Mouse (Mus musculus): ENCODE data around the gene Usp20. TPM values are rescaled to one million over a fixed set of nuclear protein-coding genes. Genes with fewer than 3 reads are reported as not detected.

Usp20 gene
- polyA plus RNA-seq, 1 experiment from 2014 or later: 19.0 TPM

DNA sequence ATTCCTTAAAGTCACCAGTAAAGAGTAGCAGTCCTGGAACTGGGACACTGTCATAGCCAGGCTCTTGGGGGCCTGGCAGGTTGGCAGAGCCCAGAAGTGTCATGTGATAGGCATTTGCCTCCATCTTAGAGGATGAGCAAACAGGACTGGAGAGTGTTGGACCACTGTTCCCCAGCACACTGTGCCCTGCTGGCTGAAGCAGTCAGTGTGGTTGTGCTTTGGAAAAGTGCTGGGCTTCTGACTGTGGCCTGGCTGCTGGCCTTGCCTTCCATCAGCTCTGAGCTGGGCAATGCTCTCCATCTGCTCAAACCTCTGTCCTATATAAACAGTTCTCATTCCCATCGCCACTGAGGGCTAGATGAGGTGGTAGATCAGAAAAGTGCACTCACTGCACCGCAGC, 38.1 kb downstream of the Usp20 start:
- H3K9me3 ChIP-seq: no peaks in the 10 kb centered on the region
- no peak for ATAC-seq (ENCODE audit: insufficient read depth, low FRiP score, low read depth)
- H3K27ac ChIP-seq: no peak overlapping the region
- no peaks in the 10 kb centered on the region for H3K27me3 ChIP-seq (replicated peaks)
- no peaks in the 10 kb centered on the region for H3K4me1 ChIP-seq
- H3K36me3 ChIP-seq: no peaks in the 10 kb centered on the region; the same call in 1 of the 2 replicates
- no peak overlapping the region for H3K4me2 ChIP-seq
- no peak overlapping the region for H3K4me3 ChIP-seq (replicated peaks)
- 75% methylated on average over 2 of the region's 2 CpGs for WGBS
- no peak overlapping the region for H3K9ac ChIP-seq

DNA sequence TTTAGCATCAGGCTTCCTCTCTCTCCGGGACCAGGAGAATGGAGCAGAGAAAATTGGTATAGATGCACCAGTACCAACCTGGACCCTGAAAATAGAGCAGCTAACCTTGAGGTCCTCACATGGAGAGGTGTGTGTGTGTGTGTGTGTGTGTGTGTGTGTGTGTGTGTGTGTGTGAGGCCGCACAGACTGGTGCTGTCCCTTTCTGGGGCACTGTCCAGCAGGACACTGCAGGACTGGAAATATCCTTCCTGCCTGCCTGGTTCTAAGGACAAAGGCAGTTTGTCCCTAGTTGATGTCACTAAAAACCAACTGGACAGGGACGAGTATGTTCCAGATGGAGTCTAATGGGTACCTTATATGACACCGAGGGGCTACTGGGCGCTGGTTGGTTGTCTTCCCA, 41.9 kb downstream of the Usp20 start:
- Histone ChIP-seq H3K27me3 (replicated peaks) (no peaks in the 10 kb centered on the region), H3K4me1 (no peaks in the 10 kb centered on the region), H3K9ac (no peak overlapping the region), H3K36me3 (peaks cover 15% of the 10 kb centered on the region; the same call in 1 of the 2 replicates), H3K27ac (no peak overlapping the region), H3K9me3 (no peaks in the 10 kb centered on the region), H3K4me3 (replicated peaks) (no peak overlapping the region), H3K4me2 (no peak overlapping the region)
- no peak for ATAC-seq (ENCODE audit: insufficient read depth, low FRiP score, low read depth)
- 68% methylated on average over 5 of the region's 5 CpGs for WGBS

DNA sequence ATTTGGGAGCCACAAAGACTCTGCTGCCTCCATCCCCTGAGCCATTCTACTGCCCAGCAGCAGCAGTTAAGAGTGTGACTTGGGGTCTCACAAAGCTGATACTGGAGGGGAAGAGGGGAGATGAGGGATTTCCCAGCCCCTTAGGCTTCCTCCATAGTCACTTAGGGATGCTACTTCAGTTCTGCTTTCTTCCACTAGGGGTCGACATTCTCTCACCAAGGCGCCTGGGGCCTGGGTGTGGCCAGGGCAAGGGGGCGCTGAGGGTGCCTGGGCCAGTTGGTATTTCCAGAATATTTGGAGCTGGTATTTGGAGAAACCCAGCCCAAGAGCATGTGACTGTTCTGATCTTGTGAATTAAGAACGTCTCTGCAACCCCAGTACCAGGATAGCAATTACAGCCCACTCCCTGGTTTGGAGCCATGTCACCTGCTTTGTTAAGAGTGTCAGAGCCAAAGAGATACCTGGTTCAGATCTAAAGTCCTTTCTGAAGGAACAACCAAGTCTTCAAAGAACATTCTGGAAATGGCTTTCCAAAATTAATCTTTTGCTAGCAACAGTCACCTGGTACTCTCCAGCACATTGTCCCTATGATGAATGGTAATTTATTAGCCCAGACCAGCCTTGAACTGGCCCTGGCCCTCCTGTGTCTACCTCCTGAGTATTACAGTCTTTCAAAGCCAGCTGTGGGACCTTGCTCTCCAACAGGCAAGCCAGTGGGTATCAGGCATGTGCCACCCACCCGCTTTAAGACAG, 42.7 kb downstream of the Usp20 start:
- H3K36me3 ChIP-seq: peaks cover 15% of the 10 kb centered on the region; the same call in 1 of the 2 replicates
- ATAC-seq (ENCODE audit: insufficient read depth, low FRiP score, low read depth): no peak
- H3K27ac ChIP-seq: no peak overlapping the region
- H3K9ac ChIP-seq: no peak overlapping the region
- no peak overlapping the region for H3K4me2 ChIP-seq
- WGBS: 25% methylated on average over 5 of the region's 5 CpGs
- no peak overlapping the region for H3K4me3 ChIP-seq (replicated peaks)
- H3K4me1 ChIP-seq: no peaks in the 10 kb centered on the region
- no peaks in the 10 kb centered on the region for H3K27me3 ChIP-seq (replicated peaks)
- no peaks in the 10 kb centered on the region for H3K9me3 ChIP-seq

DNA sequence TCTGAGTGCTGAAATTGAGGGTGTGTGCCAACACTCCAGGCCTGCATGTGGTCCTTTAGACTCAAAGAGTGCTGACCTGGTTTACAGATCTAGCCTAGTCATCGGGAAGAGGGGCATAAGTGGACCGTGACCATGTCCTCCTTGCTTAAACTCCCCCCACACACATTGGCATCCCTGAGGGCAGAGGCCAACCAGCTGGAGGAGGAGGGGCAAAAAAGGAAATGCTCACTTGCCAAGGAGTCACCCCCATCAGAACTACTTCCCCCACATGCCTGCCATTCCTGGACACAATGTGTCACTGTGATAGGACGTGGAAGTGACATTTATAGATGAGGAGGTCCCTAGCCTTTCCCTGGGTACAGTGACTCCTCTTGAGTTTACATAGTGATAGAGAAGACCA, 43.4 kb downstream of the Usp20 start:
- Histone ChIP-seq H3K4me2 (no peak overlapping the region), H3K9me3 (no peaks in the 10 kb centered on the region), H3K9ac (no peak overlapping the region), H3K4me1 (no peaks in the 10 kb centered on the region), H3K4me3 (replicated peaks) (no peak overlapping the region), H3K36me3 (peaks cover 15% of the 10 kb centered on the region; the same call in 1 of the 2 replicates), H3K27me3 (replicated peaks) (no peaks in the 10 kb centered on the region), H3K27ac (no peak overlapping the region)
- ATAC-seq (ENCODE audit: insufficient read depth, low FRiP score, low read depth): no peak
- WGBS: 75% methylated on average over 3 of the region's 3 CpGs

DNA sequence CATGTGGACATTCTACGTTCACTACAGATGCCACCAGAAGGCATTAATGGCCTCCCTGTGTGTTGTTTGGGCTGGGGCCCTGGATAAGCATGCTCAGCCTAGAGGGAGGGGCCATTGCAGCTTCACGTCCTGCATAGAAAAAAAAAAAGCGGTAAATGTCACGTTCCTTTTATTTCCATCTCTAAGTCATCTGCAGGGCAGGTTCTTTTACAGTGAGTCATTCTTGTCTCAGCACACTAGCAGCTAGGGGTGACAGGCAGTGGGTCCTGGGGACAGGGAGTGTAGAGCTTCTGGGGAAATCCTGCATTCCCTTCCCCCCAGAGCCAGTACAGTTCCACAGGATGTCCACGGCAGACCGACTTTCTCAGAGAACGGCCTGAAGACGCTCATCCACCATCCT, 44.6 kb downstream of the Usp20 start:
- no peak overlapping the region for H3K4me2 ChIP-seq
- H3K9me3 ChIP-seq: no peaks in the 10 kb centered on the region
- no peaks in the 10 kb centered on the region for H3K4me1 ChIP-seq
- WGBS: 52% methylated on average over 8 of the region's 8 CpGs
- no peak overlapping the region for H3K9ac ChIP-seq
- H3K27ac ChIP-seq: peak overlapping the region; percentile 52; the same call in 1 of the 2 replicates
- no peak for ATAC-seq (ENCODE audit: insufficient read depth, low FRiP score, low read depth)
- peaks cover 15% of the 10 kb centered on the region; the same call in 1 of the 2 replicates for H3K36me3 ChIP-seq
- H3K27me3 ChIP-seq (replicated peaks): no peaks in the 10 kb centered on the region
- no peak overlapping the region for H3K4me3 ChIP-seq (replicated peaks)

DNA sequence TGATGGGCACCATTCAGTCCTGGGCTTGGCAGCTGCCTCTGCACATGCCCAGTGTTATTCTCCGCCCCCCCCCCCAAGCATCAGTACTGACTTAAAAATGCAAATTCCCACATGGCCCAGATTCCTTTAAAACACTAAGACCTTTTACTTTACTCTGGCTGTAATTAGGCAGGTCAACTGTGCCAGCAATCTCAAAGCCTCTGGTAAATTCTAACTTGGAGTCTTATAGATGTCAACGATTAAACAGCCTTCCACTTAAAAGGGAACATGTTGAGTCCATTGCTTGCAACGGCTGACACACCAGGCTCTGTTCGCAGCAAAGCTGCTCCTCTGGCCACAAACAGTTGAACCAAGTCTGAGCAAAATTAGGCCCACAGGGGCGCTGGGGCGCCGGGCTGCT, 49.9 kb downstream of the Usp20 start:
- H3K9me3 ChIP-seq: no peaks in the 10 kb centered on the region
- H3K4me1 ChIP-seq: no peaks in the 10 kb centered on the region
- no peak overlapping the region for H3K4me2 ChIP-seq
- H3K4me3 ChIP-seq (replicated peaks): no peak overlapping the region
- H3K36me3 ChIP-seq: peaks cover 30% of the 10 kb centered on the region
- no peak overlapping the region for H3K9ac ChIP-seq
- no peak for ATAC-seq (ENCODE audit: insufficient read depth, low FRiP score, low read depth)
- no peaks in the 10 kb centered on the region for H3K27me3 ChIP-seq (replicated peaks)
- no peak overlapping the region for H3K27ac ChIP-seq
- WGBS: 92% methylated on average over 7 of the region's 7 CpGs

DNA sequence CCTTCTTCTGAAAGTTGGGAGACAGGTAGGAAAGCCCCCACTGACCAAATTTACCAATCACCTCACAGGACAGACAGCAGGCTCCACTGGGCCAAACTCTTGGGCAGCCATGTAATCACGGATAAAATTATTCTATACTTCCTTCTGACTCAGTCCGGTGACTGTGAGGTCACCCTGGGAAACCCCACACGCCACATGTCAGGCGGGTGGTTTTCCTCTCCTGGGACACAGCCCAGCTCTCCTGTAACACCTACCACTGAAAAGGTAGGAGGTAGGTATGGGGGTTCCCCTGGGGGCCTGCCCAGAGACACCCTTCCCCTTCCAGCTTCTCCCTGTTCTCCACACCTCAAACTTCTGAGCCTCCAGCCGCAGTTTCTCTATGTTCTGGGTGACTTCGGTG, 54.7 kb downstream of the Usp20 start:
- Histone ChIP-seq H3K9ac (no peak overlapping the region), H3K4me3 (replicated peaks) (no peak overlapping the region), H3K4me2 (no peak overlapping the region), H3K4me1 (no peaks in the 10 kb centered on the region), H3K27ac (no peak overlapping the region), H3K27me3 (replicated peaks) (no peaks in the 10 kb centered on the region), H3K36me3 (peaks cover 24% of the 10 kb centered on the region), H3K9me3 (no peaks in the 10 kb centered on the region)
- ATAC-seq (ENCODE audit: insufficient read depth, low FRiP score, low read depth): no peak
- WGBS: 94% methylated on average over 6 of the region's 6 CpGs

DNA sequence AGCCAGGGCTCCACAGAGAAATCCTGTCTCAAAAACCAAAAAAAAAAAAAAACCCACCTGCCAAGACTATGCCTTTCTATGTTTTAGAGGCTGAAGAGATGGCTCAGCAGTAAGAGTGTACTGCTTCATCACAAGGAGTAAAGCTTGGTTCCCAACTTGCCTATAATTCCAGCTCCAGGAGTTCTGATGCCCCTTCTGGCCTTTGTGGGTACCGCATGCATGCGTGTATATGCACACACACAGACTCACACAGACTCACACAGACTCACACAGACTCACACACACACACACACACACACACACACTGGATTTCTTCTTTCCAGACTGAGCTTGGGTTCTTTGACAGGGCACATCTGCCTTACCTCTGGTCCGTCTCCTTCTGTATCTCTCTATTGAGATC, 58.0 kb downstream of the Usp20 start:
- H3K4me1 ChIP-seq: 0 out of 2 replicates have a peak, but pooled peaks cover 4% of the 10 kb centered on the region
- H3K4me3 ChIP-seq (replicated peaks): no peak overlapping the region
- 97% methylated on average over 3 of the region's 3 CpGs for WGBS
- H3K9me3 ChIP-seq: no peaks in the 10 kb centered on the region
- H3K27ac ChIP-seq: no peak overlapping the region
- H3K27me3 ChIP-seq (replicated peaks): no peaks in the 10 kb centered on the region
- ATAC-seq (ENCODE audit: insufficient read depth, low FRiP score, low read depth): no peak
- peaks cover 19% of the 10 kb centered on the region for H3K36me3 ChIP-seq
- H3K9ac ChIP-seq: no peak overlapping the region
- H3K4me2 ChIP-seq: no peak overlapping the region

DNA sequence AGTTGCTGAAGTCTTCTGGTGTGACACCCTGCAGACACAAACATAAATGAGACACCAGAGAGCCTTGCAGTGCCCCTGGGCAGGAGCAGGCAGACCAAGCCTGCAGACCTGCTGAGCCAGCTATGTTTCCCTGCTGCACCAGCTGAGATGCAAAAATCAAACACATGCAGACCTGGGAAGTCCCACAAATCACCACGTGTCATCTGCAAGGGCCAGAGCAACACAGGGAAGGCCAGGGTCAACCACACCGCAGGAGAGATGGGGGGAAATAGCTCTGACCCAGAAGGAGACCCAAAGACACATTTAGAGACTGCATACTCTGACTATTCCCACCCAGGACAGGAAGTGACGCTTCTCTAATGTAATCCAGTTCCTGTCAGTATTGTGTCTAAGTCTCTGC, 58.4 kb downstream of the Usp20 start:
- ATAC-seq (ENCODE audit: insufficient read depth, low FRiP score, low read depth): no peak
- 84% methylated on average over 3 of the region's 3 CpGs for WGBS
- H3K9me3 ChIP-seq: no peaks in the 10 kb centered on the region
- H3K4me1 ChIP-seq: 0 out of 2 replicates have a peak, but pooled peaks cover 4% of the 10 kb centered on the region
- peaks cover 16% of the 10 kb centered on the region for H3K36me3 ChIP-seq
- H3K4me3 ChIP-seq (replicated peaks): no peak overlapping the region
- no peaks in the 10 kb centered on the region for H3K27me3 ChIP-seq (replicated peaks)
- H3K9ac ChIP-seq: no peak overlapping the region
- H3K4me2 ChIP-seq: no peak overlapping the region
- peak overlapping the region; percentile 75; the same call in 1 of the 2 replicates for H3K27ac ChIP-seq

DNA sequence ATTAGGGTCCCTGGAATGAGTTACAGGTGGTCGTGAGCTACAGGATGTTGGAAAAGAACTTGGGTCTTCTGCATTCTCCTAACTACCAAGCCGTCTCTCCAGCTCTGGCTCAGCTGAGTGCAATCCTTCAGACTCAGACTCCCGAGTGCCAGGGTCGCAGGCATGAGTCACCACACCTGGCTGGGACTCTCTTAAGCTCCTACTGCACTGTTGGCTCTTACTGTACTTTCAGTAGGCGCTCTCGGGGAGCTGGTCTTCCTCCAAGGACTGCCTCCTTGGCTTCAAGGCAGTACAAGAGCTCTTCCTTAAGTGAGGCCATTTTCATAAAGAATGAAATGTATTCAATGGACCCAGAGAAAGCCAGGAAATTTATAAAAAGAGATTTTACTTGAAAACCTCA, 59.3 kb downstream of the Usp20 start:
- H3K9me3 ChIP-seq: no peaks in the 10 kb centered on the region
- 70% methylated on average over 6 of the region's 6 CpGs for whole genome bisulfite sequencing
- H3K4me1 ChIP-seq: 0 out of 2 replicates have a peak, but pooled peaks cover 6% of the 10 kb centered on the region
- H3K4me3 ChIP-seq (replicated peaks): no peak overlapping the region
- no peak overlapping the region for H3K4me2 ChIP-seq
- peak overlapping the region; percentile 75; the same call in 1 of the 2 replicates for H3K27ac ChIP-seq
- ATAC-seq (ENCODE audit: insufficient read depth, low FRiP score, low read depth): no peak
- H3K27me3 ChIP-seq (replicated peaks): no peaks in the 10 kb centered on the region
- peaks cover 9% of the 10 kb centered on the region for H3K36me3 ChIP-seq
- H3K9ac ChIP-seq: no peak overlapping the region

DNA sequence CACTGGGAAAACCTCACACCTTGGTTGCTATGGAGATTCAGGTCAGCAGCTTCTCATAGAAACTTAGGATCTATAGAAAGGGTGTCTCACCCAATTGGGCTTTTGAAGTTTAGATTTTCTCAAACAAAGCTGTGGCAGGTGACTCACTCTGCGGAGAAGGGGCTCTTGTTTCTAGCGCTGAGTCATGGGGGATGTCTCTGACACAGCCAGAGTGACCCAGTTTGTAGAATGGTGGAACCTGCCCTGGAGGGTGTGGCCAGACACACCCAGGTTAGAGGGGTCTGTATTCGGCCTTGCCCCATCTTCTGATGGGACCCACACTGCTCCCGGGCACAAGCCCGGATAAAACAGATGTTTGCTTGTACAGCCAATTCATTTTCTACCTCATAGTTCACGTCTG, 60.8 kb downstream of the Usp20 start:
- Histone ChIP-seq H3K36me3 (peaks cover 9% of the 10 kb centered on the region), H3K27ac (peak overlapping the region; percentile 78), H3K9me3 (no peaks in the 10 kb centered on the region), H3K4me3 (replicated peaks) (no peak overlapping the region), H3K9ac (no peak overlapping the region), H3K4me1 (0 out of 2 replicates have a peak, but pooled peaks cover 6% of the 10 kb centered on the region), H3K27me3 (replicated peaks) (no peaks in the 10 kb centered on the region), H3K4me2 (no peak overlapping the region)
- peak; percentile 66; the same call in 1 of the 2 replicates for ATAC-seq (ENCODE audit: insufficient read depth, low FRiP score, low read depth)
- 68% methylated on average over 6 of the region's 6 CpGs for WGBS

DNA sequence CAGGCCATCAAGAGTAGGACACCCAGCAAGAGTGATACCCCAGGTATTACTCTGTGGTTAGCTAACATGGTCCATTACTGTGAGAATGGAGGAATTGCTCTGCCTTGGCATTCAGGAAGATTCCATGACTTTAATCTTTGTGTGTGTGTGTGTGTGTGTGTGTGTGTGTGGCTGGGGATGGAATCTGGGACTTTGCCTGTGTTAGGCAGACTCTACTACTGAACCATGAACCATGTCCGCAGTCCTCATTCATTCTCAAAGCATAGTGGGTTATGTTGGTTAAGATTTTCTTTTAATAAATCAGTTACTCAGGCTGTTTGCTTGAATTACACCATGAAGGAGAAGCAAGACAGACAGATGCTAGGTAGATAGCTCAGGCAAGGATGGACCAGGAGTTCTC, 61.8 kb downstream of the Usp20 start:
- H3K27me3 ChIP-seq (replicated peaks): no peaks in the 10 kb centered on the region
- no peak overlapping the region for H3K4me3 ChIP-seq (replicated peaks)
- H3K9me3 ChIP-seq: no peaks in the 10 kb centered on the region
- H3K9ac ChIP-seq: no peak overlapping the region
- H3K36me3 ChIP-seq: peaks cover 9% of the 10 kb centered on the region
- ATAC-seq (ENCODE audit: insufficient read depth, low FRiP score, low read depth): no peak
- 95% methylated on average over 1 of the region's 1 CpGs for WGBS
- no peak overlapping the region for H3K4me2 ChIP-seq
- H3K27ac ChIP-seq: peak overlapping the region; percentile 78; the same call in 1 of the 2 replicates
- H3K4me1 ChIP-seq: 0 out of 2 replicates have a peak, but pooled peaks cover 6% of the 10 kb centered on the region

Measured in stomach, embryonic 15.5 days (tissue).